Mouse (Mus musculus) heart, embryonic 14.5 days (tissue): ENCODE results near the gene Pi4k2a. TPM values are rescaled to one million over a fixed set of nuclear protein-coding genes. Genes with fewer than 3 reads are reported as not detected.

Experiments used
- ATAC-seq: fragments of 200-750 bp; cut with Nextera tagmentation; 2 replicates; pipeline ENCODE4 v1.8.0; 2017; ENCODE audit warnings: low read depth, moderate TSS enrichment; ENCODE audit not compliant: insufficient number of reproducible peaks, insufficient read depth, low FRiP score
- H3K27ac ChIP-seq, 2 experiments: fragments of 200-500 bp in 1 of 2; fragments of 300-500 bp in 1 of 2; sonication (generic) in 1 of 2; replicated peaks in 1 of 2; 2 replicates each; pipeline ENCODE4 v1.5.1; 2012 to 2014; ENCODE audit warnings: low read depth in 2 of 2, low read length in 2 of 2, control low read depth in 1 of 2, mild to moderate bottlenecking in 1 of 2, mixed read lengths in 1 of 2; ENCODE audit not compliant: control insufficient read depth in 1 of 2, insufficient read depth in 1 of 2
- H3K27me3 ChIP-seq: fragments of 300-500 bp; sonication (generic); 2 replicates; pipeline ENCODE4 v1.6.1; 2014; ENCODE audit warnings: mild to moderate bottlenecking, low read length, control low read depth; ENCODE audit not compliant: control insufficient read depth, insufficient read depth
- H3K36me3 ChIP-seq: fragments of 300-500 bp; sonication (generic); 2 replicates; pipeline ENCODE4 v1.6.1; 2014; ENCODE audit warnings: mild to moderate bottlenecking, control low read depth, low read length, mixed read lengths; ENCODE audit not compliant: control insufficient read depth, insufficient read depth
- H3K4me1 ChIP-seq, 2 experiments: fragments of 200-500 bp in 1 of 2; fragments of 300-500 bp in 1 of 2; sonication (generic) in 1 of 2; 2 replicates each; pipeline ENCODE4 v1.6.1; 2012 to 2014; ENCODE audit warnings: low read length in 2 of 2, control low read depth in 1 of 2, mixed read lengths in 1 of 2; ENCODE audit not compliant: control insufficient read depth in 2 of 2, insufficient read depth in 2 of 2
- H3K4me2 ChIP-seq: fragments of 300-500 bp; sonication (generic); 2 replicates; pipeline ENCODE4 v1.6.1; 2014; ENCODE audit warnings: mild to moderate bottlenecking, low read length
- H3K4me3 ChIP-seq, 2 experiments: fragments of 200-500 bp in 1 of 2; fragments of 300-500 bp in 1 of 2; sonication (generic) in 1 of 2; 2 replicates each; pipeline ENCODE4 v1.5.1; 2012 to 2014; ENCODE audit warnings: low read length in 2 of 2, mild to moderate bottlenecking in 2 of 2, control low read depth in 1 of 2, low read depth in 1 of 2, moderate library complexity in 1 of 2; ENCODE audit not compliant: control insufficient read depth in 1 of 2, insufficient read depth in 1 of 2
- H3K9ac ChIP-seq: fragments of 300-500 bp; sonication (generic); 2 replicates; pipeline ENCODE4 v1.6.1; 2014; ENCODE audit warnings: mild to moderate bottlenecking, low read length
- H3K9me3 ChIP-seq: fragments of 300-500 bp; sonication (generic); 2 replicates; pipeline ENCODE4 v1.6.1; 2016; ENCODE audit warnings: low read length, control low read depth; ENCODE audit not compliant: control insufficient read depth
- WGBS: fragments of 180-500 bp; shearing (Covaris S2); extraction: QIAGEN DNeasy Blood & Tissue Kit; methylation state at CpG from one replicate; pipeline ENCODE4 v1.1.7; 2014; 5-methylcytosine and 5-hydroxymethylcytosine counted together
- polyA plus RNA-seq: library from polyadenylated mRNA; unstranded; fragments of >200 nt; fragmentation: Nextera tagmentation; extraction: Ambion mirVana; gene quantifications from 2 replicates; pipeline ENCODE4 v1.2.1, GENCODE M21; 2014

Pi4k2a gene
- polyA plus RNA-seq, 1 experiment from 2014 or later = 20.2 TPM

- H3K4me2 ChIP-seq = no peak overlapping the region
- no peaks in the 10 kb centered on the region for H3K4me1 ChIP-seq
- ATAC-seq = no peak
- 90% methylated on average over 9 of the region's 9 CpGs for WGBS
- no peaks in the 10 kb centered on the region for H3K27me3 ChIP-seq
- no peaks in the 10 kb centered on the region for H3K9me3 ChIP-seq
- H3K27ac ChIP-seq = no peak overlapping the region
- H3K36me3 ChIP-seq = peaks cover 57% of the 10 kb centered on the region
- no peak overlapping the region for H3K4me3 ChIP-seq
- no peak overlapping the region for H3K9ac ChIP-seq
These were observed 14.4 kb downstream of the Pi4k2a start for GRCm38 (mm10) chr19:42104681-42105080.

- H3K9ac ChIP-seq = no peak overlapping the region
- H3K36me3 ChIP-seq = peaks cover 73% of the 10 kb centered on the region
- H3K4me3 ChIP-seq = no peak overlapping the region
- H3K4me1 ChIP-seq = no peaks in the 10 kb centered on the region
- no peak for ATAC-seq
- H3K9me3 ChIP-seq = no peaks in the 10 kb centered on the region
- 88% methylated on average over 4 of the region's 4 CpGs for WGBS
- no peaks in the 10 kb centered on the region for H3K27me3 ChIP-seq
- H3K27ac ChIP-seq = no peak overlapping the region
- no peak overlapping the region for H3K4me2 ChIP-seq
These were observed 25.6 kb downstream of the Pi4k2a start for GRCm38 (mm10) chr19:42115783-42116335.

- no peak overlapping the region for H3K4me2 ChIP-seq
- no peaks in the 10 kb centered on the region for H3K9me3 ChIP-seq
- H3K27me3 ChIP-seq = no peaks in the 10 kb centered on the region
- ATAC-seq = no peak
- no peak overlapping the region for H3K4me3 ChIP-seq
- 94% methylated on average over 9 of the region's 9 CpGs for WGBS
- no peak overlapping the region for H3K27ac ChIP-seq
- H3K36me3 ChIP-seq = peaks cover 93% of the 10 kb centered on the region
- no peaks in the 10 kb centered on the region for H3K4me1 ChIP-seq
- no peak overlapping the region for H3K9ac ChIP-seq
These were observed 27.9 kb downstream of the Pi4k2a start for GRCm38 (mm10) chr19:42118142-42118541.

- H3K9me3 ChIP-seq = no peaks in the 10 kb centered on the region
- H3K36me3 ChIP-seq = peaks cover 94% of the 10 kb centered on the region
- no peaks in the 10 kb centered on the region for H3K27me3 ChIP-seq
- H3K9ac ChIP-seq = no peak overlapping the region
- H3K4me2 ChIP-seq = no peak overlapping the region
- no peak for ATAC-seq
- no peak overlapping the region for H3K27ac ChIP-seq
- no peaks in the 10 kb centered on the region for H3K4me1 ChIP-seq
- H3K4me3 ChIP-seq = no peak overlapping the region
- WGBS = 76% methylated on average over 5 of the region's 5 CpGs
These were observed 28.3 kb downstream of the Pi4k2a start for GRCm38 (mm10) chr19:42118596-42118995.

GRCm38 (mm10) chr19:42120451-42120850 lies 30.2 kb downstream of the Pi4k2a start:
- peaks cover 96% of the 10 kb centered on the region for H3K36me3 ChIP-seq
- no peak overlapping the region for H3K27ac ChIP-seq
- H3K4me3 ChIP-seq = no peak overlapping the region
- no peaks in the 10 kb centered on the region for H3K27me3 ChIP-seq
- H3K4me2 ChIP-seq = no peak overlapping the region
- H3K4me1 ChIP-seq = peaks cover 0 to 4% of the 10 kb centered on the region in 2 experiments; a peak in 1 of 4 replicates
- H3K9me3 ChIP-seq = no peaks in the 10 kb centered on the region
- 89% methylated on average over 8 of the region's 8 CpGs for WGBS
- ATAC-seq = no peak
- no peak overlapping the region for H3K9ac ChIP-seq

- no peak for ATAC-seq
- Histone ChIP-seq H3K4me2 (no peak overlapping the region), H3K27ac (no peak overlapping the region), H3K36me3 (peaks cover 55% of the 10 kb centered on the region), H3K4me1 (peaks cover 20 to 35% of the 10 kb centered on the region in 2 experiments), H3K27me3 (no peaks in the 10 kb centered on the region), H3K9me3 (no peaks in the 10 kb centered on the region), H3K4me3 (no peak overlapping the region), H3K9ac (no peak overlapping the region)
- 79% methylated on average over 13 of the region's 13 CpGs for WGBS
These were observed 34.4 kb downstream of the Pi4k2a start for GRCm38 (mm10) chr19:42124684-42125083.

- H3K36me3 ChIP-seq = peaks cover 45% of the 10 kb centered on the region
- H3K9me3 ChIP-seq = no peaks in the 10 kb centered on the region
- no peaks in the 10 kb centered on the region for H3K27me3 ChIP-seq
- 47% methylated on average over 11 of the region's 11 CpGs for WGBS
- H3K4me1 ChIP-seq = peaks cover 25 to 41% of the 10 kb centered on the region in 2 experiments
- ATAC-seq = no peak
- 0 out of 2 replicates have a peak overlapping the region, but pooled peaks have one; percentile 11 for H3K4me2 ChIP-seq
- no peak overlapping the region for H3K4me3 ChIP-seq
- 0 out of 4 replicates have a peak overlapping the region, but pooled peaks of 1 of the 2 experiments have one; percentile 27 for H3K27ac ChIP-seq
- H3K9ac ChIP-seq = no peak overlapping the region
These were observed 35.4 kb downstream of the Pi4k2a start for GRCm38 (mm10) chr19:42125501-42126218.
